Mouse (Mus musculus): ENCODE measurements at regions not wholly inside any gene's neighbourhood (a gene's known extent, or its start where the extent isn't known, plus 50 kb on each side); places are given as distances from the start of the nearest gene placed in this dataset.
A peak's percentile ranks its signal among the peaks of the same experiment; 100 is the strongest.

DNA sequence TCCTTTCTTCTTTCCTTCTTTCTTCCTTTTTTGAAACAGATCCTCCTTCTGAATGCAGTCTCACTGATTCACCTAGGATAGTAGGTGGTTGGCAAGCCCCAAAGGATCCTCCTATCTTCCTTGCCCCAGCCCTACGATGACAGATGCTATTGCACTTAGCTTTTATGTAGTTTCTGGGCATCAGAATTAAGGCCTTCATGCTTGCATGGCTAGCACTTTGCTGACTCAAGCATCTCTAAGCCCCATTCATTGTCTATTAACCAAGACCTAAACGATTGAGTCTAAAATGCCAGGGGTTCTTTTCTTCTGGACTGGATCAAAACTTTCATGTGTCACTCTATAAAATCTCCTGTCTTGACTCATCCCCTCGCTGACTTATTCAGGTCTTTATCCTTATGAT is 217.3 kb upstream of the Tnp1 start:
- DNase-seq (ENCODE audit: extremely low spot score, low spot score), result no peak

DNA sequence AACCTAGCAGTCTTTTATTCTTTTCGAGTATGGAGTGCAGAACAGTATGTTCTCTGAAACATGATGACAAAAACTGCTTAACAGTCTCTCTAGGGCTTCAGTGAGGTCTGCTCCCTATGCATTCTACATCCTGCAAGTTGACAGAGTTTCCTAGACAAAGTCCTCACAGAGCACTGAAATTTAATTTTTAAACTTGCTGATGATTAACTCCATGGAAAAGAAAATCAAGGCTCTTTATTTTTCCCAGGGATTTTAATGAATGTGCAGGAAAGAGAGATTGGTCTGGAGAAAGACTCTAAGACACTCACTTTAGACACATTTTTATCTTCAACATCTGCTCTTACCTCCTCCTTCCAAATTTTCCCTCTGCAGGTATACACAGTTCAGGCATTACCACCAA is 214.9 kb upstream of the Tnp1 start:
- no peak for DNase-seq (ENCODE audit: extremely low spot score, low spot score)

DNA sequence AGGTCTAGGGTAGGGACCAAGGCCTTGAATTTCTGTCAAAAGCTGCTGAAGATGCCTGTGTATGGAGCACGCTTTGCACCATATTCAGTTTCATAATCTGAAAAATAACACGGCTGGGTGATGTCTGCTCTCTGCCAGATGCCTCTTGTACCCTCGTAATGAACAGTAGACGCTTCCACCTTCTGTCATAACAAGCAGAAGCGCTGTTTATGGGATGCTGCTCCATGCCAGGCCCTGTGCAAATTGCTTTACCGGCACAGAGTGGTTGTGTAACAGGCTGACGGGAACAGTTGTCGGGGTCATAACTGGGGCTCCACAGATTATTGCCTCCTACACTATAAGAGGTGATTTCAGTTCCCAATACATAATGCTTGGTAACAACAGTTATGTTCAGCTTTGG is 211.5 kb upstream of the Tnp1 start:
- DNase-seq (ENCODE audit: extremely low spot score, low spot score), result no peak

DNA sequence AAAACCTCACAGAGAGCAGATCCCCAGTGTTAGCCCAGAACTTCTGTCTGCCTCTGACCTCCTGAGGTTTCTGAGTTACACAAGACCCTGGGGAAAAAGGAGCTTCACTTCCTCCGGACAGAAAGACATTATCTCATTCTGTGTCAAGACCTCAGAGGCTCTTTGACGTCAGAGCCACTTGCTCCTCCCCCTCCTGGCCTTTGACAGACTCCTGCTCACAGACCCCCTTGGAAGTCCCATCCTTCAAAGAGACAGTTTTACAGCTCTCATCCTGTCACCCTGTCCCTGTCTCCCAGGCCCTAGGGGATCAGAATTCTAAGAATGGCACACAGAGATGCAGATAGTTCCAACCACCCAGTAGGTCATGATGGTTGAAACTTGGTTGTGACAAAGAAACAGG is 206.2 kb upstream of the Tnp1 start:
- no peak for DNase-seq (ENCODE audit: extremely low spot score, low spot score)

DNA sequence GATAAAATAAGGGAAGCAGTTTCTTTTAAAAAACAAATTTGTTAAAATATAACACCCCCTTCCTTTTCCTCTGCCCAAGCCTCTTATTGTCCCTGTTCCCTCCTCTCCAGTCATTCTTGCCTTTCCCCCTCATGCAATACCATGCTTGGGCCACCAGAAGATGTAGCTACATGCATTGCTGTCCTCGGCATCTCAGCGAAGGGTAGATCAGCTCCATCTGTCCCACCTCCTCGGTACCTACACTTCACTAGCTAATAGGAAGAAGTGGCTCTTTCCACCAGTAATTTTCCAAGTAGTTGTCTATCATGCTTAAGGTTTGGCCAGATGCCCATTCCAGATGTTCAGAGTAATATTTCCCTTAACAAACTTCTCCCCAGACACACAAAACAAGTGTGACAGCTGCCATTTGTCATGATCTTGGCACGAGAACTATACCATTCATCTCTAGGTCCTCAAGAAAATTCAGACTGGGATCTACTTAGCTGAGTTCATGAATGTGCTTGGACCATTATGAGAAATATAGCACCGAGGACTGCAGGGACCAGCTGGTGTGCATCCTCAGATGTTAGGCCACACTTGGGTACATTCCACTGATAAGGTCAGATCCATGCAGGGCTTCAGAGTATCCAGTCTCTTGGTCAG is 198.7 kb upstream of the Tnp1 start:
- no peak for DNase-seq (ENCODE audit: extremely low spot score, low spot score)

DNA sequence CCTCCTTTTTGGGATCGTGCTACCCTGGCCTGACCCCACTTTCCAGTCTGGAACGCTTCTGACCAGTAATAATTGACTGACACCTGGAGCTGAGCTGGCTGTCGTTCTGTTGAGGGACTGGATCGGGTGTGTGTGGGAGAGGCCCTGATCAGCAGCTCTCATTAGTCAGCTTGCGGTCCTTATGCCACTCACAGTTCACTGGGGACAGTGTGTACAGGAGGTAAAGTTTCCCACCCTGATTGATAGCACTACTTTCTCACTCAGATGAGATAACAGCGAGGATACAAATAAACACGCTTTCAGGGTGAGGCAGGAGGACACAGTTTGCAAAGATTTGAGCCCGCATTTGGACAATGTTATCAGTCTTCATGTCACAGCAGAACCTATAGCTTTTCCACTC is 191.7 kb upstream of the Tnp1 start:
- no peak for DNase-seq (ENCODE audit: extremely low spot score, low spot score)

- no peak for DNase-seq (ENCODE audit: extremely low spot score, low spot score)
These were observed 190.1 kb upstream of the Tnp1 start for GRCm38 (mm10) chr1:73205788-73206187.

DNA sequence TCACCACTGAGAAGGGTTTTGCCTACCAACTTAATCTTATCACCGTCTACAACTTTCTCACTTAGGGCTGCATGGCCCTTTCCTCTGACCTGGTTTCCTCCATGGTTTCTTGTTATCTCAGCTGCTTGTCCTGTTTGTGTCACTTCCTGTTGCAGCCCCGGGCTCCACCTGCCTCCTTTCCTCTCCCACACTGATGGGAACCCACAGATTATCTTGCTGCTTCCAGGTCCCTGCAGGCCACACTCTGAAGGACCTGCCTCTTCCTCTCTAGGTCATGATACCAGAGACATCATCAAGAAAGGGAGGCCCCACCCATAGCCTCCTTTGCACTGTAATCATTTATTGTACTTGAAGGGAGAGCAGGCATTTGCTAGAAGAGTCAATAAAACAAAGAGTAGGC is 184.4 kb upstream of the Tnp1 start:
- DNase-seq (ENCODE audit: extremely low spot score, low spot score), result no peak

DNA sequence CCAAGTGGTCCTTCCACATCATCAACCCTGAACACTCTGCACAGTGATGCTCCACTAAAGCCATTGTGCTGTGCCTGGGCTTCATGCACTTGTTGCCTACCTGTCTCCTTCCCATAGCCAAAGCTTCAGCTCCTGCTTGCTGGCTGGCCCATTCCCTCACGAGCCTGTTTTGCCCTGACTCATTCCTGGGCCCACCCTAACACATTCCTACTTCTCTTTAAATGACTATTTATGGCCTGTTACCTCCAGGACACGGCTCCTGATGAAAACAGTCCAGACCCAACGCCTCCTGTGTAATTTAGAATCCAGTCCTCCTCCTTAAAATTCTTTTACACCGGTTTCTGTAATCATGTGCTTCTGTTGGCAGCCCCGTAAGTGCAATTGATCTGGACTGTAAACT is 175.1 kb upstream of the Tnp1 start:
- DNase-seq (ENCODE audit: extremely low spot score, low spot score), result no peak

- no peak for DNase-seq (ENCODE audit: extremely low spot score, low spot score)
These were observed 173.1 kb upstream of the Tnp1 start for GRCm38 (mm10) chr1:73188796-73189195.

DNA sequence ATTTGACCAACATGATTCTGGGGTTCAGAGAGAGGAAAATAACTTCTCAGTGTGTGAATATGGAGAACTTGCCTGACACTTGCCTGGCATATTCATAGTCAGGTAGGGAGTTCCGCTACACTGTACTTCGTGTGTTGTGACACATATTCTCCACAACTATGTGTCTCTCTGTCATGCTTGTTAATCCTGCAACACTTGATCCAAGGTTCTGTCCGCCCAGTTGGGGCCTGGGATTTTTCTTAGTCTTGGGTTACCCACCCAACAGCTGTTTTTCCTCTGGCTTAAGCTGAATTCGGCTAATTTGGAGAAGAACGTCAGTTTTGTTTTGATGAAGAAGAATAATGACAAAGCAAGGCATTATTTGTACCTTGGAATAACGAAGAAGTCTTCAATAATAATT is 168.8 kb upstream of the Tnp1 start:
- DNase-seq (ENCODE audit: extremely low spot score, low spot score), result no peak

DNA sequence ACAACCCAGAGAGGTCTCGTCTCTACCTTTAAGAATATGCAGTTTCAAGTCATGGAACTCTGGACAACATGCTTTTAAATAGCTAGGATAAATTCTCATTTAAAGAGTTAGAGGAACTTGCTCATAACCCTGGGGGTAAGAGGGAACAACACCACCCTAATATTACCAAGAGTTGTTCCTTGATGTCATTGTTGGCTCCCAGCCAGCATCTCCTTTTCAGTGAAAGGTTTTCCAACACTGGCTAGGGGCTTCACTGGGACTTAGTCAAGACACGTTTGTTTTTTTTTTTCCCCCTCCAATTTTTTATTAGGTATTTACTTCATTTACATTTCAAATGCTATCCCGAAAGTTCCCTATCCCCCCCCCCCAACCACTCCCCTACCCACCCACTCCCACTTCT is 163.1 kb upstream of the Tnp1 start:
- DNase-seq (ENCODE audit: extremely low spot score, low spot score), result no peak

DNA sequence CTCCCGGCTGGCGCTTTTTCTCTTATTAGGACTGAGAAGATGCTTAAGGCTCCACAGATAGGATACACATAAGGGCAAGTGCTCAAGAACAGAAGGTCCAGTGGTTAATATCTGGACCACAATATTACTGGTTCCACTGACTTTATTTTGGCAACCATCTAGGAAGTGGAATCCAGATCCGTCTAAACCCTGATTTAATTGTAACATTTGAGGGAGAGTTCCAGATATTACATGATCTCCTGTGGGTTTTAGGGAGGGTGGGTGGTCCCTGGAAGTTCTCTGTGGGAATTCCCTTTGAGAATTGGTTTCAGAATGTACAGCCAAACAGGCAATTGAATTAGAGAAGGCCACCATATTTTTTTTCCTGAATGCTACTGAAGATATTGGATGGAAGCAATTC is 161.4 kb upstream of the Tnp1 start:
- DNase-seq (ENCODE audit: extremely low spot score, low spot score), result no peak

- peak; percentile 43 for DNase-seq (ENCODE audit: extremely low spot score, low spot score)
These were observed 154.9 kb upstream of the Tnp1 start for GRCm38 (mm10) chr1:73170668-73171008.

DNA sequence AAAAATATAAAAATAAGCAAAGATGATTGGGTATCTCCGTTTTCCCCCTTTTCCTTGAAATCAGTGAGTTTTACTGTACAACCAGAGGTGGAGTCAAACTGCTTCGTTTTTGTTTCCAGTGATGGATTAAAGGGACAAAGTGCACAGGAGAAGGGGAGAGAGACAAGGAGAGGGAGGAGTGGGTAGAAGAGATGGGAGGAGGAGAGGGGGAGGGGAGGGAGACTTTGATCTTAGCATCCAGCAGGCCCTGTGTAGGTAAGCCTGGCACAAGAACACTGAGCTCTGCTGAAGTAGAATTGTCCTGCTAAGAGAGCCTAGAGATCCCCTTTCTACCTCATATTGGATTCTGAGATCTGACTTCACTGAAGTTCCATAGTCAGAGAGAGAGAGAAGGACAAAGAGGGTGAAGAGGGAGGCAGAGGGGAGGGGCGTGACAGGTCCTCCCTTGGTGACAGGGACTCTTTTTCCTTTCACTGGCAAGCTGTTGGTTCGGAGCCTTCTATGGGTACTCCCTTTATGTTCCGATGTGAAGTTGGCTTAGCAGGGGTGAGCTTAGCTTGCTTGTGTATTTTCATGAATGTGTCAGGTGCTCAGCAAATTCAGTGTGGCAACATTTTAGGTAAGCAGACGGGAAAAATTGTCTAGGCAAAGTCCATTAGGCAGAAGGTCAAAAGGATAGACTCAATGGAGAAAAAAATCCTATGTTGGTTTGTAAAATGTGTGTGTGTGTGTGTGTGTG is 154.4 kb upstream of the Tnp1 start:
- peak; percentile 35 for DNase-seq (ENCODE audit: extremely low spot score, low spot score)

- DNase-seq (ENCODE audit: extremely low spot score, low spot score), result peak; percentile 35
These were observed 153.6 kb upstream of the Tnp1 start for GRCm38 (mm10) chr1:73169077-73169869.

DNA sequence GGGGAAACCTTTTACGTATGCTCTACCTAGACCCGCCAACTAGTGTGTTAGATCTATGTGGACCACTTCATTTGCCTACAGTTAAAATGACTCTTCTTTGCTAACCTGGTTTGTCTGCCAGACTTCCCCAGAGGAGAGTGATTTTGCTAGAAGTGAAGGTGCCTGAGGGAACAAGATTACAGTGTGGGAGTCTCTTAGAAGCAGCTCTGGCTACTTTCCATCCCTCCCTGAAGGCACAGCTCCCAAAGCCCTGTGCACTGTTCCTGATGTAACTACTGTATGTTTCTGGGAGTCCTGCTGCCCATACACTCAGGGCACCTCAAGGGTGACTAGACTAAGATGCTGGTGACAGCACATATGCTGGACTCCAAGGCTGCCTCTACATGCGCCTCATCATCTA is 144.5 kb upstream of the Tnp1 start:
- no peak for DNase-seq (ENCODE audit: extremely low spot score, low spot score)

DNA sequence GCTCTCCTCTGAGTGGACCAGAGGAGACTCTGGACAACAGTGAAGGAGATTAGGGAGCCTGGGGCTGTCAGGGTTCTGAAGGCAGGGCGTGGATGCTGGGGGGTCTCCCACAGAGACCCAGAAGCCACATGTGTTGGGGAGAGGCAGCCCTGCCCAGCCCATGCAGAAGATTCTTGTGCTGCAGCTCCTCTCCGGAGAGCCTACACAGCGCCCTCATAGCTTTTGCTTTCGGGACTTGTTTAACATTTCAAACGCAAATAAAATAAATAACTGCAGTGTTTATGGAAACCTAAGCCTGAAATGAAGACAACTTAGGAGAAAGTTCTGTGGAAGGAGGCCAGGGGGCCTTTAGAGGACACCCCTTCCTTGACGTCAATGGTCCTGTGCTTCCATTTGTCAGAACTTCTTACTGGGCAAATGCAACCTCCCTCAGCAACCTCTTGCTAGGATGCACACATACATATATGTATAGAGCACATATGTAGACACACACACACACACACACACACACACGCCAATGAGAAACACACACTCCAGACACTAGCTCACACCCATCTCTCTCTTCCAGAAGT is 143.8 kb upstream of the Tnp1 start:
- no peak for DNase-seq (ENCODE audit: extremely low spot score, low spot score)

DNA sequence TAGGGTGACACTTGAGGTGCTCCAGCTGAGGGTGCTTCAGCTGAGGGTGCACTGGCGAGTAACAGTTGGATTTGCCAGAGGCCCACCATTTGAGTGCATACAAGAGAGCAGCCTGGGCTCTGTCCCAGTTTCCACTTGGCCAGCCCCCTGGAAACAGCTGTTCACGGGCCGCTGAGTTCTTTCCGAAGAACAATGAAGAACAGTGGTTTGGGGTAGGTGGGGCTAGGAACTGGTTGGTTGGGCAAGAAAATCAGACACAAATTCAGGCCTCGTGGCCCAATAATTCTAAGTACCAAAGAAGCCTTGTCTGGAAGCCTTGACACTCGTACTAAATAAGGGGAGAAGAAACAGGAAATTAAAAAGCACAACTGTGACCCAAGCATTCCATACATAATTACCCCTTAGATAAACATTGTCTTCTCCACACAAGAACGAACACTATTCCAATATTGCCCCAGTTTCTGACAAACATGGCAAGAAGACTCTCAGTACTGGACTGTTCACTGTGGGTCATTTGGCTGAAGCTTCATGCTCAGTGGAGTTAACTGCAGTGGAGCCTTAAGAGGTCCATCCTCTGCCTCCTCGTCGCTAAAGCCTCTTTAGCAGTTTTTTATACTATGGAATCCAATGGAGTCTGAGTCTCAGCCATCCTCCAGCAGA is 137.9 kb upstream of the Tnp1 start:
- DNase-seq (ENCODE audit: extremely low spot score, low spot score), result no peak

GRCm38 (mm10) chr1:73149926-73150325 is 134.2 kb upstream of the Tnp1 start:
- no peak for DNase-seq (ENCODE audit: extremely low spot score, low spot score)

GRCm38 (mm10) chr1:73142845-73143244 is 127.1 kb upstream of the Tnp1 start:
- DNase-seq (ENCODE audit: extremely low spot score, low spot score), result no peak

All from neural tube, embryonic 10.5 days (tissue).